Mouse (Mus musculus): ENCODE measurements around the gene Elovl5.

- no peak for TF ChIP-seq CTCF (IDR thresholded peaks at IDR 0.05; ENCODE audit: low read depth)
- no peak for TF ChIP-seq EP300 (IDR thresholded peaks at IDR 0.05; ENCODE audit: low read depth)
These were observed 38.3 kb downstream of the Elovl5 start for GRCm38 (mm10) chr9:77955511-77955910.
